Mouse (Mus musculus) liver, postnatal 0 days (tissue): ENCODE measurements around the gene Camk2g. TPM values are rescaled to one million over a fixed set of nuclear protein-coding genes. Genes with fewer than 3 reads are reported as not detected.

Experiments used
- ATAC-seq: fragments of 200-750 bp; cut with Nextera tagmentation; 2 replicates; pipeline ENCODE4 v1.8.0; 2017; ENCODE audit warnings: mild to moderate bottlenecking, moderate library complexity
- DNase-seq: peaks from one replicate; pipeline ENCODE4 v3.0.0-alpha.2; 2016
- H3K27ac ChIP-seq: fragments of 300-500 bp; sonication (generic); 2 replicates; pipeline ENCODE4 v1.5.1; 2014; ENCODE audit warnings: antibody characterized with exemption, moderate library complexity, mild to moderate bottlenecking, low read depth
- H3K27me3 ChIP-seq: fragments of 300-500 bp; sonication (generic); 2 replicates; pipeline ENCODE4 v1.6.1; 2014; ENCODE audit warnings: low read length, control low read depth, mixed read lengths; ENCODE audit not compliant: insufficient read depth
- H3K36me3 ChIP-seq: fragments of 300-500 bp; sonication (generic); replicated peaks from 2 replicates; pipeline ENCODE4 v1.6.1; 2014; ENCODE audit warnings: mild to moderate bottlenecking, control low read depth, low read length, moderate library complexity, mixed read lengths; ENCODE audit not compliant: insufficient read depth
- H3K4me1 ChIP-seq: fragments of 300-500 bp; sonication (generic); 2 replicates; pipeline ENCODE4 v1.6.1; 2014; ENCODE audit warnings: antibody characterized with exemption, mild to moderate bottlenecking, control low read depth; ENCODE audit not compliant: insufficient read depth
- H3K4me2 ChIP-seq: fragments of 300-500 bp; sonication (generic); 2 replicates; pipeline ENCODE4 v1.6.1; 2014; ENCODE audit warnings: low read depth, mild to moderate bottlenecking, low read length, moderate library complexity, mixed read lengths
- H3K4me3 ChIP-seq: fragments of 300-500 bp; sonication (generic); 2 replicates; pipeline ENCODE4 v1.5.1; 2014; ENCODE audit warnings: low read depth, low read length
- H3K9ac ChIP-seq: fragments of 300-500 bp; sonication (generic); replicated peaks from 2 replicates; pipeline ENCODE4 v1.6.1; 2014; ENCODE audit warnings: mild to moderate bottlenecking, moderate library complexity
- H3K9me3 ChIP-seq: fragments of 300-500 bp; sonication (generic); 2 replicates; pipeline ENCODE4 v1.6.1; 2016; ENCODE audit warnings: mild to moderate bottlenecking, control low read depth, low read length, mixed read lengths
- CTCF ChIP-seq: sonication (generic); IDR thresholded peaks from 2 replicates; pipeline ENCODE4 v1.5.1; 2016; ENCODE audit warnings: antibody characterized with exemption, low read depth
- EP300 ChIP-seq: IDR thresholded peaks from 2 replicates; pipeline ENCODE4 v1.6.1; 2016; ENCODE audit warnings: antibody characterized with exemption, low read depth, mild to moderate bottlenecking
- WGBS: fragments of 180-500 bp; shearing (Covaris S2); extraction: QIAGEN DNeasy Blood & Tissue Kit; methylation state at CpG from one replicate; pipeline ENCODE4 v1.1.7; 2014; ENCODE audit not compliant: insufficient replicate concordance; 5-methylcytosine and 5-hydroxymethylcytosine counted together
- polyA plus RNA-seq: library from polyadenylated mRNA; unstranded; fragments of >200 nt; fragmentation: Nextera tagmentation; extraction: Ambion mirVana; gene quantifications from 2 replicates; pipeline ENCODE4 v1.2.1, GENCODE M21; 2015

Camk2g gene
- polyA plus RNA-seq, 1 experiment from 2014 or later = 6.6 TPM

DNA sequence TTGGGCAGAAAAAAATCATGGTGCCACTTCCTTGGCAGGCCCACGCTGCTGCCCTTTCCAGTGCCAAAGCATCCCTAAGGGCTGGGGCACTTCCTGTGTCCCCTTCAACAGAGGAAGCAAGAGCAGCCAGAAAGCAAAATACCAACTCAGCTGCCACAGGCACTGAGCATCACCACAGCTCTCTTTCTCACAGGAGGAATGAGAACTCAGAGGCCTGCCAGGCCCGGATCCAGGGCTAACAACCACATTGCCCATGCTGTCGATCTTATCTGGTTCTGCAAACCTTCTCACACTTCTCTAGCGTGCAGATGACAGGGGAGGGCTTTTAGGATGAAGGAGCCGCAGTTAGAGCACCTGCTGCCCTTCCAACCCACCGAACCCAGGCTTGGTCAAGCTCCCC is 21.1 kb downstream of the Camk2g start:
- no peak for TF ChIP-seq CTCF
- TF ChIP-seq EP300 = no peak
- H3K27ac ChIP-seq = no peak overlapping the region
- DNase-seq (no peak), ATAC-seq (no peak)
- peaks cover 7% of the 10 kb centered on the region; the same call in 1 of the 2 replicates for H3K4me1 ChIP-seq
- WGBS = 58% methylated on average over 6 of the region's 6 CpGs
- H3K4me3 ChIP-seq = no peak overlapping the region
- no peaks in the 10 kb centered on the region for H3K9me3 ChIP-seq
- H3K9ac ChIP-seq = no peak overlapping the region
- H3K36me3 ChIP-seq = 0 out of 2 replicates have a peak, but pooled peaks cover 6% of the 10 kb centered on the region
- no peak overlapping the region for H3K4me2 ChIP-seq
- H3K27me3 ChIP-seq = no peaks in the 10 kb centered on the region

DNA sequence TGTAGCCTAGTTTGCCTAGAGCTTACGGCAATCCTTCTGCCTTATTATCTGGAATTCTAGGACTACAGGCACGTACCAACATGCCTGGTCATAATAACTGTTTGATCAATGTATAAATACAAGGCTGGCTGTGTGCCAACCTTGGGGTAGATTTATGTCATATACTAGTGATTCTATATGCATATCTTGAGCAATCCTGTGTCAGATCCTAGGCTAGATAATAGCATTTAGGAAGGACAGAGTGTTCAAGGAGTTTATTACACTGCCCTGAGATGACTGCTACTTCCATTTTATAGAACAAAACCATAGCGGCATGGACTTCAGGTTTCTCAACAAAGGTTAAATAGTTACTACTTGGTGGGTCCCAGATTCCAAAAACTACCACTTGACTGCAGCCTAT is 21.9 kb downstream of the Camk2g start:
- Histone ChIP-seq H3K4me2 (no peak overlapping the region), H3K9me3 (no peaks in the 10 kb centered on the region), H3K27me3 (no peaks in the 10 kb centered on the region), H3K4me3 (no peak overlapping the region), H3K4me1 (peaks cover 7% of the 10 kb centered on the region; the same call in 1 of the 2 replicates), H3K36me3 (0 out of 2 replicates have a peak, but pooled peaks cover 2% of the 10 kb centered on the region), H3K27ac (no peak overlapping the region), H3K9ac (no peak overlapping the region)
- 79% methylated on average over 3 of the region's 3 CpGs for WGBS
- DNase-seq = no peak
- ATAC-seq = no peak
- TF ChIP-seq EP300 (no peak), CTCF (no peak)

- no peak for DNase-seq
- WGBS = 75% methylated on average over 5 of the region's 5 CpGs
- Histone ChIP-seq H3K27ac (no peak overlapping the region), H3K4me3 (no peak overlapping the region), H3K27me3 (no peaks in the 10 kb centered on the region), H3K4me1 (peaks cover 7% of the 10 kb centered on the region; the same call in 1 of the 2 replicates), H3K4me2 (no peak overlapping the region), H3K9ac (no peak overlapping the region), H3K9me3 (no peaks in the 10 kb centered on the region), H3K36me3 (peaks cover 20% of the 10 kb centered on the region)
- ATAC-seq = no peak
- TF ChIP-seq EP300 (no peak), CTCF (no peak)
Measured at GRCm38 (mm10) chr14:20768581-20768980, 25.3 kb downstream of the Camk2g start.

DNA sequence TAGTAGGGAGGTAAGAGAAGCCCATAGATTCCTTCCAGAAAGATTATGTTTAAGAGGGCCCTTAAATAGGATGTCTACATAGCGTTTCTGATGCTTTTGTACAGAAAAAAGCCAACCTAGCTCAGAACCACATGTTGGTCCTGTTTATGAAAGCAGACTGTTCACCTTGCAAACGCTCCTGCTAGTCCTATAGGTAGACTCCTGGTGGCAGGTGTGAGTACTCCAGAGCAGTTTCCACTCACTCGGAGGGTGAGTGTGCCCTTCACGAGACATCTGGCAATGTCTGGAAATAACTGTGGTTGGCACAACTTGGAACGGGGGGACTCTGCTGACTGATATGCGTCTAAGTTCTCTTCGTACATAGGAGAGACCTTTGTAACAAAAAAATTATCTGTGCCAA is 26.0 kb downstream of the Camk2g start:
- DNase-seq = no peak
- H3K4me2 ChIP-seq = no peak overlapping the region
- H3K4me3 ChIP-seq = no peak overlapping the region
- H3K9me3 ChIP-seq = no peaks in the 10 kb centered on the region
- peaks cover 26% of the 10 kb centered on the region for H3K36me3 ChIP-seq
- H3K27me3 ChIP-seq = no peaks in the 10 kb centered on the region
- no peak overlapping the region for H3K27ac ChIP-seq
- no peak overlapping the region for H3K9ac ChIP-seq
- WGBS = 81% methylated on average over 7 of the region's 7 CpGs
- peaks cover 3% of the 10 kb centered on the region; the same call in 1 of the 2 replicates for H3K4me1 ChIP-seq
- no peak for ATAC-seq
- TF ChIP-seq EP300 = no peak
- TF ChIP-seq CTCF = no peak

GRCm38 (mm10) chr14:20765642-20766258 is 28.1 kb downstream of the Camk2g start:
- Histone ChIP-seq H3K27ac (no peak overlapping the region), H3K4me2 (no peak overlapping the region), H3K36me3 (peaks cover 37% of the 10 kb centered on the region), H3K4me1 (no peaks in the 10 kb centered on the region), H3K4me3 (no peak overlapping the region), H3K27me3 (no peaks in the 10 kb centered on the region), H3K9me3 (no peaks in the 10 kb centered on the region), H3K9ac (no peak overlapping the region)
- ATAC-seq (peak; percentile 78), DNase-seq (peak; percentile 89)
- 29% methylated on average over 12 of the region's 12 CpGs for WGBS
- TF ChIP-seq EP300 = no peak
- TF ChIP-seq CTCF = peak; percentile 98

DNA sequence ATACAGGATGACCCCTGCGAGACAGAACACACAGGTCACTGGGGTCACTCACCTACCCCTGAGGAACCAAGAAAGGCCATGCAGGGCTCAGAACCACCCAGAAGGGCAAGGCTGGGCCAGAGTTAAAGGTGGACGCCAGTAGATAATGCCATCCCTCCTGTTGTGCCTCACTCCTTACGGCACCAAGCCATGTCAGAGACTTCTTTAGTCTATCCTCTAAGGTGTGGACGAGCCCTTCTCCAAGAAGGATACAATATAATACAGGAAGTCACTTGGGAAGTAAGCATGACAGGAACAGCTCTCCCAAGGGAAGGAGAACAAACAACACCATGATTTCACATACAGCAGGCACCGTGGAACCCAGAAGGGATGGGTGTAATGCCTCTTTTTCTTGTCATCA is 28.9 kb downstream of the Camk2g start:
- no peaks in the 10 kb centered on the region for H3K9me3 ChIP-seq
- no peak overlapping the region for H3K4me3 ChIP-seq
- TF ChIP-seq EP300 = no peak
- no peak for TF ChIP-seq CTCF
- DNase-seq (no peak), ATAC-seq (no peak)
- 86% methylated on average over 5 of the region's 5 CpGs for WGBS
- H3K36me3 ChIP-seq = peaks cover 45% of the 10 kb centered on the region
- peak overlapping the region; percentile 30; the same call in 1 of the 2 replicates for H3K27ac ChIP-seq
- no peak overlapping the region for H3K4me2 ChIP-seq
- H3K27me3 ChIP-seq = no peaks in the 10 kb centered on the region
- no peaks in the 10 kb centered on the region for H3K4me1 ChIP-seq
- H3K9ac ChIP-seq = no peak overlapping the region; the same call in 1 of the 2 replicates
